Mouse (Mus musculus) myocyte (in vitro differentiated cells): ENCODE data around the gene Snap47. TPM values are rescaled to one million over a fixed set of nuclear protein-coding genes. Genes with fewer than 3 reads are reported as not detected.

Experiments
- H3K27me3 ChIP-seq: one replicate; pipeline ENCODE4 v1.6.1; 2011; ENCODE audit not compliant: control insufficient read depth, insufficient read depth, insufficient read length
- H3K36me3 ChIP-seq: one replicate; pipeline ENCODE4 v1.6.1; 2011; ENCODE audit not compliant: control insufficient read depth, insufficient read depth
- H3K4me2 ChIP-seq: one replicate; pipeline ENCODE4 v1.6.1; 2011; ENCODE audit warnings: low read depth, control low read depth
- H3K4me3 ChIP-seq: one replicate; pipeline ENCODE4 v1.5.1; 2011; ENCODE audit warnings: mild to moderate bottlenecking, control low read depth, moderate library complexity
- H3K79me2 ChIP-seq: one replicate; pipeline ENCODE4 v1.6.1; 2011; ENCODE audit not compliant: control insufficient read depth, insufficient read depth
- H3ac ChIP-seq: one replicate; pipeline ENCODE4 v1.6.1; 2011; ENCODE audit not compliant: control insufficient read depth, insufficient read length
- CEBPB ChIP-seq: IDR thresholded peaks from 2 replicates; pipeline ENCODE4 v1.6.1; 2011; ENCODE audit warnings: mild to moderate bottlenecking, moderate library complexity; ENCODE audit not compliant: poor library complexity, insufficient read depth, severe bottlenecking
- E2F4 ChIP-seq: IDR thresholded peaks from one replicate; pipeline ENCODE4 v1.6.1; 2011; ENCODE audit warnings: mild to moderate bottlenecking, control low read depth, moderate library complexity; ENCODE audit not compliant: insufficient read depth
- MAX ChIP-seq: IDR thresholded peaks from one replicate; pipeline ENCODE4 v1.6.1; 2011; ENCODE audit warnings: low read depth, mild to moderate bottlenecking, control low read depth
- MYOD1 ChIP-seq, 3 experiments: IDR thresholded peaks; one replicate each; pipeline ENCODE4 v1.6.1; 2011; ENCODE audit warnings: control low read depth in 2 of 3, low read depth in 2 of 3, mild to moderate bottlenecking in 2 of 3, moderate library complexity in 1 of 3; ENCODE audit not compliant: insufficient read length in 2 of 3, control insufficient read depth in 1 of 3
- MYOG ChIP-seq, 3 experiments: IDR thresholded peaks; one replicate each; pipeline ENCODE4 v1.6.1; 2011; ENCODE audit warnings: control low read depth in 2 of 3, low read depth in 2 of 3, mild to moderate bottlenecking in 2 of 3; ENCODE audit not compliant: insufficient read length in 2 of 3, control insufficient read depth in 1 of 3, insufficient read depth in 1 of 3
- POLR2A ChIP-seq: IDR thresholded peaks from one replicate; pipeline ENCODE4 v1.6.1; 2011; ENCODE audit warnings: low read depth, mild to moderate bottlenecking, control low read depth, moderate library complexity; ENCODE audit not compliant: insufficient read length
- POLR2AphosphoS2 ChIP-seq: IDR thresholded peaks from one replicate; pipeline ENCODE4 v1.6.1; 2011; ENCODE audit warnings: low read depth, control low read depth; ENCODE audit not compliant: insufficient read length
- REST ChIP-seq: IDR thresholded peaks from one replicate; pipeline ENCODE4 v1.6.1; 2011; ENCODE audit warnings: mild to moderate bottlenecking, control low read depth, moderate library complexity; ENCODE audit not compliant: insufficient read depth, insufficient read length
- SRF ChIP-seq: IDR thresholded peaks from one replicate; pipeline ENCODE4 v1.6.1; 2011; ENCODE audit warnings: low read depth; ENCODE audit not compliant: control insufficient read depth, insufficient read length
- TCF12 ChIP-seq: IDR thresholded peaks from one replicate; pipeline ENCODE4 v1.6.1; 2011; ENCODE audit warnings: mild to moderate bottlenecking, control low read depth; ENCODE audit not compliant: poor library complexity, insufficient read depth, severe bottlenecking
- TCF3 ChIP-seq: IDR thresholded peaks from one replicate; pipeline ENCODE4 v1.6.1; 2011; ENCODE audit warnings: low read depth, control low read depth; ENCODE audit not compliant: insufficient read length
- USF1 ChIP-seq: IDR thresholded peaks from one replicate; pipeline ENCODE4 v1.6.1; 2011; ENCODE audit warnings: low read depth, mild to moderate bottlenecking, control low read depth, moderate library complexity
- polyA plus RNA-seq: library from polyadenylated mRNA; unstranded; fragments of >200 nt; fragmentation: generic; extraction: Trizol; gene quantifications from one replicate; pipeline ENCODE4 v1.2.1, GENCODE M21; 2012; ENCODE audit warnings: missing spikeins

The Snap47 gene
- polyA plus RNA-seq, 1 experiment = 67.2 TPM

GRCm38 (mm10) chr11:59477240-59477639 is 26.3 kb upstream of the Snap47 start:
- Histone ChIP-seq H3K79me2 (no peaks in the 10 kb centered on the region), H3K4me2 (no peak overlapping the region), H3K27me3 (no peaks in the 10 kb centered on the region), H3ac (no peak overlapping the region), H3K36me3 (no peaks in the 10 kb centered on the region), H3K4me3 (no peak overlapping the region)
- TF ChIP-seq USF1 (peak; percentile 32), CEBPB (no peak)

GRCm38 (mm10) chr11:59472326-59472677 is 21.3 kb upstream of the Snap47 start, which contains the start of gene Zfp867:
TSS of gene Zfp867 (minus strand) at chr11:59472474.
- Histone ChIP-seq H3K27me3 (no peaks in the 10 kb centered on the region), H3K36me3 (no peaks in the 10 kb centered on the region), H3K4me2 (peak within 1 kb of the TSS; percentile 95), H3K79me2 (peaks cover 11% of the 10 kb centered on the region), H3K4me3 (peak within 1 kb of the TSS; percentile 65), H3ac (peak within 1 kb of the TSS; percentile 29)
- TF ChIP-seq MAX = no peak
- no peak for TF ChIP-seq E2F4
- TF ChIP-seq USF1 = no peak
- no peak for TF ChIP-seq MYOG (IDR thresholded peaks at IDR 0.05; ENCODE audit: control insufficient read depth in 1 of 3, insufficient read depth in 1 of 3, insufficient read length in 2 of 3, low read depth in 2 of 3)
- no peak for TF ChIP-seq POLR2A
- TF ChIP-seq MYOD1 (IDR thresholded peaks at IDR 0.05; ENCODE audit: control insufficient read depth in 1 of 3, insufficient read length in 2 of 3, low read depth in 2 of 3) = no peak
- no peak for TF ChIP-seq SRF
- no peak for TF ChIP-seq REST
- TF ChIP-seq TCF12 = no peak
- no peak for TF ChIP-seq CEBPB
- no peak for TF ChIP-seq TCF3
- TF ChIP-seq POLR2AphosphoS2 = no peak

- Histone ChIP-seq H3K4me3 (peak overlapping the region; percentile 65), H3K4me2 (peak overlapping the region; percentile 95), H3K79me2 (peaks cover 11% of the 10 kb centered on the region), H3ac (peak overlapping the region; percentile 29), H3K27me3 (no peaks in the 10 kb centered on the region), H3K36me3 (no peaks in the 10 kb centered on the region)
- TF ChIP-seq MYOD1 (IDR thresholded peaks at IDR 0.05; ENCODE audit: control insufficient read depth in 1 of 3, insufficient read length in 2 of 3, low read depth in 2 of 3) = no peak
- TF ChIP-seq REST = no peak
- TF ChIP-seq TCF3 = no peak
- TF ChIP-seq E2F4 = no peak
- no peak for TF ChIP-seq MYOG (IDR thresholded peaks at IDR 0.05; ENCODE audit: control insufficient read depth in 1 of 3, insufficient read depth in 1 of 3, insufficient read length in 2 of 3, low read depth in 2 of 3)
- no peak for TF ChIP-seq POLR2A
- TF ChIP-seq MAX = no peak
Measured at GRCm38 (mm10) chr11:59471413-59472325, 20.7 kb upstream of the Snap47 start.

- H3ac ChIP-seq = no peak overlapping the region
- H3K79me2 ChIP-seq = peaks cover 4% of the 10 kb centered on the region
- no peaks in the 10 kb centered on the region for H3K27me3 ChIP-seq
- no peak overlapping the region for H3K4me2 ChIP-seq
- no peak for TF ChIP-seq POLR2A
- no peak for TF ChIP-seq MYOD1 (IDR thresholded peaks at IDR 0.05; ENCODE audit: control insufficient read depth in 1 of 3, insufficient read length in 2 of 3, low read depth in 2 of 3)
- no peak for TF ChIP-seq TCF3
- TF ChIP-seq CEBPB = no peak
- TF ChIP-seq MAX = no peak
- TF ChIP-seq E2F4 = no peak
- no peak for TF ChIP-seq SRF
- TF ChIP-seq USF1 = no peak
- TF ChIP-seq REST = no peak
- no peak for TF ChIP-seq POLR2AphosphoS2
- no peak for TF ChIP-seq MYOG (IDR thresholded peaks at IDR 0.05; ENCODE audit: control insufficient read depth in 1 of 3, insufficient read depth in 1 of 3, insufficient read length in 2 of 3, low read depth in 2 of 3)
- no peak for TF ChIP-seq TCF12
- no peak overlapping the region for H3K4me3 ChIP-seq
- peaks cover 33% of the 10 kb centered on the region for H3K36me3 ChIP-seq
Measured at GRCm38 (mm10) chr11:59460459-59460858, 9.5 kb upstream of the Snap47 start.

- Histone ChIP-seq H3K4me3 (no peak overlapping the region), H3K27me3 (no peaks in the 10 kb centered on the region), H3K36me3 (peaks cover 34% of the 10 kb centered on the region), H3K79me2 (no peaks in the 10 kb centered on the region), H3K4me2 (peak overlapping the region; percentile 35), H3ac (no peak overlapping the region)
- peak; percentile 2 for TF ChIP-seq USF1
- peak; percentile 73 for TF ChIP-seq CEBPB
- peak; percentile 4 for TF ChIP-seq TCF12
- peak in 1 of 3 experiments; percentile 38 for TF ChIP-seq MYOD1 (IDR thresholded peaks at IDR 0.05; ENCODE audit: control insufficient read depth in 1 of 3, insufficient read length in 2 of 3, low read depth in 2 of 3)
- TF ChIP-seq REST = no peak
- TF ChIP-seq MYOG (IDR thresholded peaks at IDR 0.05; ENCODE audit: control insufficient read depth in 1 of 3, insufficient read depth in 1 of 3, insufficient read length in 2 of 3, low read depth in 2 of 3) = peak in 1 of 3 experiments; percentile 69
- TF ChIP-seq POLR2AphosphoS2 = peak; percentile 20
- TF ChIP-seq POLR2A = no peak
Measured at GRCm38 (mm10) chr11:59458973-59459372, 8.0 kb upstream of the Snap47 start.
